Mouse (Mus musculus): Measurements from ENCODE around the gene Mtmr6.

- TF ChIP-seq CTCF (IDR thresholded peaks at IDR 0.05; ENCODE audit: borderline replicate concordance, insufficient read depth, low read length) (no peak), POLR2A (IDR thresholded peaks at IDR 0.05; ENCODE audit: low read depth, low read length) (no peak)
These were observed 37.4 kb downstream of the Mtmr6 start for GRCm38 (mm10) chr14:60302441-60302840.

Measured in embryonic fibroblast, embryonic 13.5 days (primary cell).